Mouse (Mus musculus): ENCODE measurements around the gene Nrd1.

DNA sequence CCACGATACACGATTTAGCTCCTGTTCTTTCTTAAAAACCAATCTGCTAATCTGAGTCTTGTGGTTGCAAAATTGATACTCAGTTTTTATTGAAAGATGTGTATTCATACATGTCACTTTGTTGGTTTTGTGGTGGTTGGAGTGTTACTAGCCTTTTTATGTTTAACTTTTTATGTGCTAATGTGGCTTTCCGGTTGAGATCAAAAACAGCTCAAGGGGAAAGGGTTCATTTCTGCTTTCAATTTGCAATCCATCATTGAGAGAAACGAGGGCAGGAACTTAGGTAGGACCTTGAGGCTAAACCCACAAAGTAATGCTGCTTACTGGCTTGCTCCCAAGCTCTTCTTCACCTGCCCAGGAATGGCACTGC, 13.0 kb upstream of the Nrd1 start:
- TF ChIP-seq POLR2A (IDR thresholded peaks at IDR 0.05; ENCODE audit: insufficient read depth, low read depth, low read length) = no peak
- TF ChIP-seq CTCF (IDR thresholded peaks at IDR 0.05; ENCODE audit: insufficient read depth, low read depth, low read length) = no peak

Measured in olfactory bulb, adult 2 months (tissue).